Mouse (Mus musculus): ENCODE measurements around the gene Ptpa.

GRCm38 (mm10) chr2:30490384-30490783 lies 74.5 kb downstream of the Ptpa start:
- TF ChIP-seq CTCF (IDR thresholded peaks at IDR 0.05; ENCODE audit: borderline replicate concordance, extremely low read depth, insufficient read depth, insufficient read length) (no peak), POLR2A (IDR thresholded peaks at IDR 0.05; ENCODE audit: borderline replicate concordance, extremely low read depth, insufficient read depth, insufficient read length, poor library complexity, severe bottlenecking) (no peak)
